Mouse (Mus musculus) left cerebral cortex, postnatal 36 days (tissue): ENCODE data around the gene Gtpbp1. TPM values are rescaled to one million over a fixed set of nuclear protein-coding genes. Genes with fewer than 3 reads are reported as not detected.

Experiments used
- DNase-seq, 2 experiments: peaks; one replicate each; pipeline ENCODE4 v3.0.0; 2021 to 2022; ENCODE audit warnings: low spot score in 2 of 2, mixed read lengths in 1 of 2
- intact Hi-C: fragments of 180-260 bp; cut with DNase I; formaldehyde crosslinking; loops from one replicate; pipeline ENCODE4 v1.15.1; 2025
- total RNA-seq, 2 experiments: library from RNA; stranded (reverse); gene quantifications; 2 replicates each; pipeline ENCODE4 v1.2.3; 2021

Gene Gtpbp1
- total RNA-seq, 2 experiments from 2014 or later = 45.1 to 47.1 TPM

DNA sequence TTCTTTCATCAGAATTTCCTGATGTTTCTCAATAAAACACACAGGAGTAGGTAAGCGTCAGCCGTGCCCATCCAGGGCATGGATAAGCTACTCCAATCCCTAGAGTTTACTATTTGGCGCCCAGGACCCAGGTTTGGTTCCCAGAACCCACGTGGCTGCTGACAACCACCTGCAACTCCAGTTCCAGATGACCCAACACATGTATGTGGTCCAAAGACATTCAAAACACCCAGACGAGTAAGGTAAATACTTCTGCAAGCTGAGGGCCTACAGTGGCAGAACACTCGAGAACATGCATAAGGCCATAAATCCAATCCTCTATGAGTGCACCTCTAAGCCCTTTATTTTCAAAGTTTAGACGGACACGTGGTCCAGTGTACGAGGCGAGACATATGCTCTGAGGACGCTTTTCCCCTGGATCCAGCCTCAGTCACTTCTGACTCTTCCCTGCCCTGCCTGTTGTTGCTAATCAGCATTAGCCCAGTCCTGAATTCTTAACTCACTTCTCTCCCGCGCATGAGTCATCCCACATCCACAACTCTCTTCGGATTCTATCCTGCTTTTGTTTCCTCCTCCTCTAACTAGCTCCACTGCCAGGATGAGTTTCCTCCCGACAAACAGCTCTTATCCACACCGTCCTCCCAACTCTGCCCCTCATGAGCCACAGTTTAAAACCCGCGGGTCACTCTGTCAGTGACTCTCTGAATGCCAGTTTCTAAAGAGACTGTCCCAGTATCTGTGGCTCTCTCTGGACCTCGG, 6.8 kb upstream of the Gtpbp1 start:
- DNase-seq = peak in 1 of 2 experiments; percentile 36
- intact Hi-C loops = no loop called here

DNA sequence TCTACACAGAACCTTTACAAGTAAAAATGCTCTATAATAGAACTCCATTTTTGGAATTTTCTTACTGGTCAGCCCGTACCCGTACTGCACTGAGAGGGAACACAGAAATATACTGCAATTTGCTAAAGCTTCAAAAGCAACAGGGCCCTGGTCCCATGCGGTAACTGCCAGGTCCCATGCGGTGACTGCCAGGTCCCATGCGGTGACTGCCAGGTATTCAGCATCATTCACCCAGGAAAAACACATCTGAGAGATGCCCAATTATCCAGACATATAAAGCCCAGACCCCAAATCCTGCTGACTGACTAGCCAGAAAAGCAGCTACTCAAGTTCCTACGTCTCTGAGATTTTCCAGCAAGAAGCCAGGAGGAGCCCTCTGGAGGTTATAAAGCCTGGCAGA, 6.0 kb upstream of the Gtpbp1 start:
- intact Hi-C loops = no loop called here
- no peak for DNase-seq

DNA sequence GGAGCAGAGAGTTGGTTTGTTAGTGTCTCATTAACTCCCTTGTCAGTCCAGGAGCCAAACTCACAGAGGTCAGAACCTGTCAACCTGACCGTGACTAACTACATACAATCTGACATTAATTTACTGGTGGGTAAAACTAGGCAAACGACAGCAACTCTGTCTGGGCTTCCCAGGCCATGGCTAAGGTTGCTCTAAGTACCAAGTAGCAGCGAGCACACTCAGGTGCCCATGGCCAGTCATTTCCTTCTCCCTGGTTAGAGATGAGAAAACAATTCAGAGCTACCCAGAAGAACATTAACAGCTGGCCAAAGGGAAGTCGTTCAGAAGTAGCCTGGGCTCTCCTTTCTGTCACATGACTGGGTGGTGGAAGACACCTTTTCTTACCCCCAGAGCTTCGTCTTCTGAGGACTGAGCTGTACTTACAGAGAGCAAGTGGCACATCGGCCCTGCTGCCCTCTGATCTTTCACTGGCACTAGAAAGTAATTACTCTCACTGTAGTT, 5.5 kb upstream of the Gtpbp1 start:
- no peak for DNase-seq
- intact Hi-C loops = no loop called here

DNA sequence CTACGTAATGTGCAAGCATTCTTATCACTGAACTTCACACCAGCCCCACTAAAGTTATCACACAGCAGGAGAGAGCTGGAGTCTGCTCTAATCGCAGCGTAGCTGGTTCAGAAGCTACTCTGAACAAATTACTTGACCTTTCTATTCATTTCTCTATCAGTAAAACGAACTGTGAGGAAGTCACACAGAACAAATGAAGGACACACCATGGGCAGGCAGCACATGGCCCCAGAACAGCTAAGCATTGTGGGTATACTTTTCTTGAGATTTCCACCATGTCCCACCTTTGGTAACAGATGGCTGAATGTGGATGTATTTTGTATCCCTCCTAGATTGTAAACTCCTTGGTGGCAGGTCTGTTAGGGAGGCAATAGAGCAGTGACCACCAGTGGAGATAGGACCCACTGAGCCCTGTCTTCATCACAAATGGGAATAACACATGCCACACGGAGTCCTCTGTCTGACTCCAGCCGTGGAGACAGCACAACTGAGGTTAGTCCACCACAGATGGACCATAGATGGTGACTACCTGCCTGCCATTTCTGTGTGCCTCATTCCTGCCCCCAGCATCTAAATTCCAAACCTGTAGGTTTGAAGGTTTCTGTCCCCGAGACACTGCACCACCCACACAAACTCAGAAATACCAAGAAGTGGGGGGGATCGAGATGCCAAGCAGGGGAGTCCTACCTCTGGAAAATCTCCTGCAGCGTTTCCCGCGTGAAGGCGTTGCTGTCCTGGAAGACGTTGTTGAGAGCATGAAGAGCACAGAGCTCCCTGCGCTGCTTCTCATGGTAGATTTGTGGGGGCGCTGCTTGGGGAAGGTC, 4.4 kb upstream of the Gtpbp1 start:
- DNase-seq = peak in 1 of 2 experiments; percentile 31
- intact Hi-C loops = loop anchor here (2.0 kb wide), 1 partner anchor 15 kb away; the partner anchor contains the start of gene Tomm22

DNA sequence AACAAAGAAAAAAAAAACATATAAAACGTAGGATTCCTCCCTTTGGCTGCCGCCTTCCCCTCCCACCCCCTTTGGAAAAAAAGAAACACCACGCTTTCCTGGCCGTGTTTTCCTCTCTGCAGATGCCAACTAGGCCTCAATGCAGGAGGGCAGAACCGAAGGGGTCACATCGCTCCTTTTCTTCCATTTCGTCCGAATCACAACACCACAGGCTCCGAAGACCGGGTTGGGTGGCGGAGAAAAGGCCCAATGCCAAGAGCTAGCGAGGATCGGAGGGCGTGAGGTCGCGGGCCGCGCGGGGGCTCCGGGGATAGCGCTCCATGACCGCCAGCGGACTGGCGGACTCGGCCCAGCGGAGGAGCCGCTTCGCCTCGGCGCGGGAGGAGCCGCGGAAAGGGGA, 3.5 kb upstream of the Gtpbp1 start:
- DNase-seq = peak in 1 of 2 experiments; percentile 61
- intact Hi-C loops = loop anchor here (2.0 kb wide), 1 partner anchor 16 kb away; the partner anchor contains the start of gene Tomm22

DNA sequence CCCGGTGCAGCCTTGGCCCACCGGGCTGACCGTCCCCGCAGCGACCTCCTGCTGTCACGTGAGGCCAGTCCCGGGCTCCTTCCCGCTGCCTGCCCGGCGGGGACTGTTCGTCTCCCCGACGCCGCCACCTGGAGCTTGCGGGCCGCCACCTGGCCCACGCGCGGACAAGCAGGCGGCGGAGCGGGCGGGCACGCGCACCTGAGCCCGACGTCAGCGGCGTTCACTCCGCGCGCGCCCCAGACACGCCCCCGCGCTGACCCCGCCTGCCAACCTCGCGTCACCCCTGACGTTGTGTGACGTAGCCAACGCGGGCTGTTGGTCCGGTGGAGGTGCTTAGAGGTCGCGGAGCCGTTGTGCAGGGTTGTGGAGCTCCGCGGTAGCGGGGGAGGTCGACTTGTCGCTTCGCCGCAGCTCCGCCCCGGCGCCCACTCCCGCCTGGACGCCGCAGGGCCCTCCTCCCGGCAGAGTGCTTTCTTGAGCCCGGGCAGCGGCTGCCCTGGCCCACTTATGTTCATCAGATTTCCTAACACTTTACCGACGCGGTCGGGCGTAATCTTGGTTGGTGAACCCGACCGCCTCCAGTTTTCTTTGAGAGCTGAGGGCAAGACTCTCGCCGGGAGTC, 2.9 kb upstream of the Gtpbp1 start, which contains the start of gene Josd1:
Josd1 (minus strand) TSS at position 274 of the 622 bp plus-strand sequence.
- intact Hi-C loops = loop anchor here (2.0 kb wide), 1 partner anchor 17 kb away; the partner anchor contains the start of gene Tomm22
- peak; percentile 96 to 98 for DNase-seq

DNA sequence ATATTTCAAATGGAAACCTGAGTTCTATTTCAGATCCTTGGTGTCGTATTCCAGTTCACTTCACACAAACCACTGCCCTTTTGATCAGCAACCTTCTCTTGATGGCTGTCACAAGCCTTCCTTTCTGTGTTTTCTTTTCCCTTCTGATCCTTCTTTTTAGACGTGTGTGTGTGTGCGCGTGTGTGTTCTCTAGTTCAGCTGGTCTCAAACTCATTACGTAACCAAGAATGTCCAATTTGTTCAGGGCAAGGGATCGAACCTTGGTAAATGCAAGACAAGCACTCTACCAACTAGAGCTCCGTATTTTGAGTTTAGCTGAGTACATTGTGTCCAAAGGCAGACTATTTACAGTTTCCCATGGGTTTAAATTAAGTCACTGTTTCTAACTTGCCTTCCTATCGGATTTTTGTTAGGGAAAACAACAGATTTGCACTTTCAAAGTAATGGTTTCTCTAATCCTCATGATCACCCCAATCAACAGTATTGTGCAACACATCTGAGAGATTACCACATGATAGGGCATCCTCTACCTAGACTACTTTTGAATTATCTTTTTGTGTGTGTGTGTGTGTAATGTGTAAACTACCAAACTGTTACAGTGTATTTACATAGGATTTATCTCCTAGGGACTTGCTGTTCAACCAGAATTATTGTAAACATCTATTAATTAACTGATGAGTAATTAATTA, 2.2 kb upstream of the Gtpbp1 start:
- intact Hi-C loops = no loop called here
- DNase-seq = no peak

DNA sequence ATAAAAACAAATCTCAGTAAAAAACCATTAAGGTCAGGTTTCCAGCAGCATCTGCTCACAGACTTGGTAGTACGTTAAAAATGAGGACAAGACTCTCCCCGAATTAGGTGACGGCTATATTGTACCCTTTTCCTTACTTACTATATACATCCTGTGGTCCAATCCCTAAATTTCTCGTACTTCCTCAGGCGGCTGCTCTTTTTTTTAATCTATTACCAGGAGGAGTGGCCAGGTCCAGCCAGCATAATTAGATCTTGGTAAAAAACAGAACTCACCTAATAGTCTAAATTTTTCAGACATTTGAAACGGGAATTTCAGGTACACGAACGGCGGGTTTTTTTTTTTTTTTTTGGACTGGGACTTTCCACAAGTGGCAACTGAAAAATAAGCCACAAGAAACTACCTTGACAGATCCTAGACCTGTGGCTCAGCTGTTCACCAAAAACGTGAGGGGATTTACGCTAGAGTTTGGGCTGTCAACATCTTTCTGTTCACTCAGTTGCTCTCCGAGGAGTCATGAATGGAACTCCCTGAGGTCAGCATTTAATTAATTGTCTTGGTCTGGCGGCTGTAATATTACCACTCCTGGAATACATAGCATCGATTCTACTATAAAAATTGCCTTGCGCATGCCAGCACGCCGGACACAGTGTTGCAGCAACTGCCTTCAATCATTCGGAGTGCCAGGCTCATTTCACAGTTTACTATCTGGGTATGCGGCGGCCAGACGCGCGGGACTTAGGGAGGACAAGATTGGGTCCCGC, 801 bp upstream of the Gtpbp1 start:
- intact Hi-C loops = no loop called here

DNA sequence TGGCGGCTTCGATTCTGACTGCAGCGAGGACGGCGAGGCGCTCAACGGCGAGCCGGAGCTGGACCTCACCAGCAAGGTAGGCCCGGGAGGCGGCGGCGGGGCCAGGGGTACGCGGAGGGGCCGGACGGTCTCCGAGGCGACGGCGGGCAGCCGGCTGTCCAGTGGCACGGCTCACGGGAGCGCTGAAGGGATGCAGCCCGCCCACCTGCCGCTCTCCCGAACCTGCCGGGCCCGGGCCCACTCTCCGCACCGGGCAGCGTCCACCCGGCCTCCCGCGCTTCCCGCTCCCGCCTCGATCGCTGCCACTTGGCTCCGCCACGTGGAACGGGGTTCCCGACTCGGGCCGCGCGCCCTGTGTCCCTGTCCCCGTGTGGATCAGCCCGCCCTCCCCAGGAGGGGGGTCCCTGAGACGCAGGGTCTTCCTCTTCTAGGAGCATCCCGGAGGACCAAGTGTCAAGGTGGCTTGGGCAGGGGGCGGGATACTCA, 421 bp downstream of the Gtpbp1 start:
- DNase-seq = peak in 1 of 2 experiments; percentile 66
- intact Hi-C loops = no loop called here

More for the DNA sequence above, 801 bp upstream of the Gtpbp1 start:
- no peak for DNase-seq

DNA sequence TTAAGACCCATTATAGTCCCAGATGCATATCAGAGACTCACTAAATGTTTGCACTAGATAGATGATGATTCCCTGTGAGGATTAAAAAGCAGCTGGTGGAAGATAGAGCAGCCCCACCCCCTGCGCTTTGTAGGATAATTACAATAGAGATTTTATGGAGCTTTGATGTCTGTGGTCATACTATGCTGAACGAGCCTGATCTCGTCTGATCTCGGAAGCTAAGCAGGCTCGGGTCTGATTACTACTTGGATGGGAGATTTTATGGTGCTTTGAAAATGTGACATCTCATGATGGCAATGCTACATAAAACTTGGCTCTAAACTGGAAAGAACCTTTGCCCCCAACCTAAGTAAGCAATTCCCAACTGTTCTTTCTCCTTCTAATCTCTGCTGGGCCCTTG, 1.7 kb downstream of the Gtpbp1 start:
- DNase-seq = no peak
- intact Hi-C loops = no loop called here

DNA sequence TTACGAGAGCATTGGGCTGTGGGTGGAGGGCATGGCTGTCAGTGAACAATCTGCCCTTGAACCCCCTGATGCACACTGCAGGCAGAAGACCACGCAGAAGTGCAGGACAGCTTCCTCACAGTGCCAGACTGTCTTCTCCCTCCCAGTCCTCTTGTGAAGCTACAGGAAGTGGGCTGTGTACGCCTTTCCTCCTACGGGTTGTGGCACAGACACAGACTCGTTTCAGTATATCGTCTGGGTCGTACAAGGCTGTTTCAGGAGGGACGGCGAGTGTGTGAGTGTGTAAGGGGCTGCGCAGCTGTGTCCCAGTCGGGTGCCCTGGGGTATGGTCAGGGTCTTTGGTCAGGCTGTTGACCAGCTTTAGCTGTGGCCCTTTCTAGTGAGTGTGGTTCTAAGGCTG, 3.1 kb downstream of the Gtpbp1 start:
- intact Hi-C loops = no loop called here
- DNase-seq = no peak

DNA sequence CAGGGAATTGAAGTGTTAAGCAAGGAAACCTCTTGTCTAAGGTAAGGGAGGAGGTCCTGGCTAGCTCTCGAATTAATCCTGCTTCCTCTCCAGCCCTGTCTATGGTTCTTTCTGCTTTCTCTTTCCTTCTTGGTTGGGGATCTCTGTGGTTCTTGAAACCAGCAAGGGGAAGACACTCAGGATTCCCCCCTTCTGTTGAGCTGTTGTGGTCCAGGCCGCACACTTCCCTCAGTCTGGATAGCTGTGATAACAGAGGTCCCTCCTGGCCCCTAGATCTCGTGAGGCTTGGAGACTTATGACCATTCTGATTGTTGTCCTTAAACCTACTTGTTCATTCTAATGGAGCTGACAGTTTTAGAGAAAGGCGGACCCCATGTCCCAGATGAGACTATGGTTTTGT, 3.9 kb downstream of the Gtpbp1 start:
- no peak for DNase-seq
- intact Hi-C loops = no loop called here

DNA sequence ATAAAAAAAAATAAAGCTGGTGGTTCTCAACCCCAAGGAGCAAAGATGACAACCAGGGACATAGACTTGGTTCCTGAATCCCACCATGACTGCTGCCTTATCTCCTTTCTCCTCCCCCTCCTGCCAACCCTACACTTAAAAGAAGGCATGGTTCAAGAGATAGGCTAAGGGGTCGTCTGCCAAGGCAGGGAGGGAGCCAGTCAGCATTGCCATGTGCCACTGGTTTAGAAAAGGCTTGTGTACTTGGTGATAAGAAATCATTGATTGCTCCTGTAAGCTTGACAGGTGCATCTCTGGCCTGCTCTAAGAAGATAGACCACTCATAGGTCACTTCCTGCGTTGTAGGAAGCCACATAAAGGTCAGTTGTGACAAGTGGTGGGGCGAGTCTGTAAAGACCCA, 4.9 kb downstream of the Gtpbp1 start:
- intact Hi-C loops = no loop called here
- no peak for DNase-seq

DNA sequence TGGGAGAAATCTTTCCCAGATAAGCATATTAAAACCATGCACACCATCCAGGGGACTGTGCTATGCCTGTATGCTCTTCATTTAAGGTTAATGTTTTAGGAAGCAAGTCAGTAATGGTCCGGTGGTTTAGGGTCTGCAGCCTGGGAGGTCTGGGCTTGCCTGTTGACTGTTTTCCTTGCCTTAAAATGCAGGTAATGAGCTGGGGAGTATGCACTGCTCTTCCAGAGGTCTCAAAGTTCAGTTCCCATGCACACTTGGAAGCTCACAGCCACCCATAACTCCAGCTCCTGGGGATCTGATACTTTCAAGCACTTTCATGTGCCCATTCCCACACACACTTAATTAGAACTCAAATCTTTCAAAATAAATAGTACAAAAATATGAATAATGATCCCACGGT, 5.9 kb downstream of the Gtpbp1 start:
- no peak for DNase-seq
- intact Hi-C loops = no loop called here

DNA sequence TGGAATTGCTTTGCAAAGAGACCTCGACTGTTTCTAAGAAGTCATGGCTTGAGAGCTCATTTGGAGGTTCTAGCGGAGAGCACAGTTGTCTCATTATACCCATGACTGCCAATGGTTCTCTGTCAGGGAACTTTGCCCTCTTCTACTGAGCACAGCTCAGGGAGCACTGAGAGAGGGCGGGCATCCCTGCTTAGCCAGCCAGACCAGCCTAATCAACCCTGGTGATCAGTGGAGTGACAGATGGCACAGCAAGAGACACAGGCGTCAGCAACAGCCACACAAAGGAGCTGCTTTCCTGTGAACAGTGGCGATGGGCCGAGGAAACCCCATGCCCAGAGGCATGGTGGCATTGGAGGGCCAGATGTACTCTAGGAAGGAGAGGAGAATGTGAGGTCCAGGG, 6.4 kb downstream of the Gtpbp1 start:
- DNase-seq = no peak
- intact Hi-C loops = no loop called here

DNA sequence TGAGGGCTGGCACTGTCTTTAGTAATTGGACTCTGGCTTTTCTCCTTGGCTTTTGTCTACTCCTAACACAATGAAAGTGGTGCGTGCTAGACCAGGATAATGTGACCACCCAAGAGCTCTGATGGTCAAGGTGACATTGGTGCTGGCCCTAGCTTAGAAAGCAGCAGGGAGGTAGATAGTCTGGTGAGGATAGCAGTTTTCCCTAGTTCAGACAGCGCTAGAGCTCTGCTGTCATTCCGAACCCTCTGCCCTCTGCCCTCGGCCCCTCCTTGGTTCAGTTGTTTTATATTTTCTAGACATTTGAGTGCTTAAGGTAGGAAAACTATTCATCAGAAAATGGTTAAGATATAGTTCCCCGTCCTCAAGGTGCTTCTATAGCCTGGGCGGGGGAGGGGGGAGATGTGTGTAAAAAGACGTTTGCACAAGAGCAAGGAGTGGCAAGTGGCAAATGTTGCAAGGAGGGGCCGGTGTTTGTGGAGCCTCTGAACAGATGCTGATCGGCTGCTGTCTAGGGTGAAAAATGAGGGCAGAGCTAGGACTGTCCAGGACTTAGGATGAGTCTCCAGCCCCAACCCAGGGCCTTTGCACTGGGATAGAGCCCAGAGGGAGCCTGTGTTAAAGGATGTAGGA, 7.0 kb downstream of the Gtpbp1 start:
- intact Hi-C loops = no loop called here
- no peak for DNase-seq

DNA sequence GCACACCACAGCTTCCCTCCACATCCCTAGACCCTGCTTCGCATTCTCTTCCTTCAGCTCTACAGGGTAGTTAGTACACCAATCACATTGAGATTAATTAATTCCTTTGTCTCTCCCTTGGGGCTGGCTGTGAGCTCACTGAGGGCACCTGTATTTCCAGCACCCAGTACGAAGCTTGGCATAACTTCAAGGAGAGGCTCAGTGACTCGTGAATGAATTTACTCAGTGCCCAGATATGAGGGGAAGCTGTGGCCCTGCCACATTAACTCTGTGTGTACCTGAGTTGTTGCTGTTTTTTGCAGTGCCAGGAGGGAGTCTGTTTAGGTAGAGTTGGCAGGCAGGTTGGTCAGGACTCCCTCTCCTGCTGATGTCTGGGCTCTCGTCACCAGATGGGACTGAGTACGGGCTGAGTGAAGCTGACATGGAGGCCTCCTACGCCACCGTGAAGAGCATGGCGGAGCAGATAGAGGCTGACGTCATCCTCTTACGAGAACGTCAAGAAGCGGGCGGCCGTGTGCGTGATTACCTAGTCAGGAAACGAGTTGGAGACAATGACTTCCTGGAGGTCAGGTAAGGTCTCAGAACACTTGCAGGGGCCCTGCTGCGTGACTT, 16.1 kb downstream of the Gtpbp1 start:
- intact Hi-C loops = no loop called here
- no peak for DNase-seq
